15 mouse cellular contexts compared by ENCODE assay signal in genomic region chr1:163302292-163302691, GRCm38 (mm10).
"Had no signal": no experiment of that assay in that cellular context is flagged by ENCODE, and none has a peak within 500 bp of the region (broad histone marks: within the 10 kb centered on the region; RNA-seq: fewer than 3 reads in every experiment).

No protein-coding gene starts in this region.

- H3K9me3 ChIP-seq: limb, embryonic 12.5 days; liver, embryonic 12.5 days; megakaryocyte, embryonic 14.5 days; midbrain, embryonic 15.5 days; stomach, embryonic 15.5 days had no signal

- H3K4me1 ChIP-seq: liver, embryonic 12.5 days; megakaryocyte, embryonic 14.5 days; midbrain, embryonic 15.5 days; stomach, embryonic 15.5 days had no signal

- H3K36me3 ChIP-seq: liver, embryonic 12.5 days; midbrain, embryonic 15.5 days; stomach, embryonic 15.5 days had no signal

- H3K27ac ChIP-seq: left cerebral cortex, adult 2 months; limb, embryonic 12.5 days; liver, embryonic 12.5 days; macrophage; midbrain, embryonic 15.5 days; stomach, embryonic 15.5 days had no signal

- H3K4me2 ChIP-seq: liver, embryonic 12.5 days; lung, embryonic 14.5 days; midbrain, embryonic 11.5 days; midbrain, embryonic 15.5 days; stomach, embryonic 15.5 days had no signal

- H3K9ac ChIP-seq: limb, embryonic 12.5 days; liver, embryonic 12.5 days; lung, embryonic 14.5 days; midbrain, embryonic 15.5 days; stomach, embryonic 15.5 days had no signal

- H3K4me3 ChIP-seq: left cerebral cortex, adult 2 months; limb, embryonic 12.5 days; liver, embryonic 12.5 days; megakaryocyte, embryonic 14.5 days; midbrain, embryonic 15.5 days; stomach, embryonic 15.5 days had no signal

- H3K27me3 ChIP-seq: limb, embryonic 12.5 days had no signal

- DNase-seq: kidney, postnatal 10 days; kidney, postnatal 4 days; lung, embryonic 14.5 days; lung, postnatal 14 days; right cerebral cortex, postnatal 14 days; thymus, adult 2 months; thymus, postnatal 25 days had no signal

- ATAC-seq: liver, embryonic 12.5 days; midbrain, embryonic 15.5 days had no signal
